Mouse (Mus musculus): ENCODE measurements around the gene Bicc1.

DNA sequence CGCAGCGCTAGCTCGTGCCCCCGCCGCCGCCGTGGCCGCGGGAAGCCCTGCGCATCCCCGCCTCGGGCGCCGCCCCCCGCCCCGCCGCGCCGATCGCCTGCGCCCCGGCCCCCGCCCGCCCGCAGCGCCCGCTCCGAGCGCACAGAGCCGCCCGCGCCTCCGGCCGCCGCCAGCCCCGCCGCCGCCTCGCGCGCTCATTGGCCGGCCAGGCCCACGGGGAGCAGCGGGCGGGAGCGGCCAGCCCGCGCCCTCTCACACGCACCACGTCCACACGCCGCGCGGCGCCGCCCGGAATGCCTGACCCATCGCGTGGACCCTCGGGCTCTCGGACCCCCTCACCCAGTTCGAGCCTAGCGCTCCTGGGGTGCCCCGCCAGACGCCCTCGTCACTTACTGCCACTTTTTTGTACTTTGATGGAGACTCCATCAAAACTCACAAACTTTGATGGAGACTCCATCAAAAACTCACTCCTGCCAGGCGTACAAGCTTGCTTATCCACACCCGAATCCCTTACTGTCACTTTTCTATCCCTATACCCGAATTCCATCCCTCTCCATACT is at the start of gene Bicc1:
- TF ChIP-seq MAFK (IDR thresholded peaks at IDR 0.05; ENCODE audit: insufficient read depth, low read depth, low read length) = no peak
- TF ChIP-seq CHD2 (IDR thresholded peaks at IDR 0.05; ENCODE audit: low read depth, low read length) = no peak
- no peak for TF ChIP-seq HCFC1 (IDR thresholded peaks at IDR 0.05; ENCODE audit: borderline replicate concordance, insufficient read depth, low read length)
- TF ChIP-seq ZC3H11A (IDR thresholded peaks at IDR 0.05; ENCODE audit: borderline replicate concordance, low read depth, low read length) = no peak
- no peak for TF ChIP-seq ZNF384 (IDR thresholded peaks at IDR 0.05; ENCODE audit: low read depth, low read length)

All from ES-E14 (cell line).